Mouse (Mus musculus): ENCODE data around the gene Eps15.

Eps15 gene

GRCm38 (mm10) chr4:109279689-109280458 is at the start of gene Eps15:
TSS of gene Eps15 (plus strand) at chr4:109280268.
- DNase-seq, result peak; percentile 77

- DNase-seq, result no peak
Measured at GRCm38 (mm10) chr4:109234185-109234584, 45.9 kb upstream of the Eps15 start, which contains the start of gene Calr4. TSS of gene Calr4 (plus strand) at chr4:109234485.

GRCm38 (mm10) chr4:109234806-109235350 is 45.2 kb upstream of the Eps15 start:
- no peak for DNase-seq

- no peak for DNase-seq
Measured at GRCm38 (mm10) chr4:109236186-109236879, 43.7 kb upstream of the Eps15 start.

- DNase-seq, result no peak
Measured at GRCm38 (mm10) chr4:109238428-109239268, 41.4 kb upstream of the Eps15 start.

- DNase-seq, result no peak
Measured at GRCm38 (mm10) chr4:109241221-109241620, 38.8 kb upstream of the Eps15 start.

- DNase-seq, result no peak
Measured at GRCm38 (mm10) chr4:109241934-109242333, 38.1 kb upstream of the Eps15 start.

GRCm38 (mm10) chr4:109244506-109244905 is 35.6 kb upstream of the Eps15 start:
- no peak for DNase-seq

- no peak for DNase-seq
Measured at GRCm38 (mm10) chr4:109245016-109245620, 35.0 kb upstream of the Eps15 start.

GRCm38 (mm10) chr4:109251605-109252004 is 28.5 kb upstream of the Eps15 start:
- DNase-seq, result no peak

- no peak for DNase-seq
Measured at GRCm38 (mm10) chr4:109252199-109252598, 27.9 kb upstream of the Eps15 start.

GRCm38 (mm10) chr4:109253664-109254151 is 26.4 kb upstream of the Eps15 start:
- DNase-seq, result no peak

- DNase-seq, result no peak
Measured at GRCm38 (mm10) chr4:109254511-109254910, 25.6 kb upstream of the Eps15 start.

GRCm38 (mm10) chr4:109255321-109255720 is 24.7 kb upstream of the Eps15 start:
- DNase-seq, result no peak

GRCm38 (mm10) chr4:109255727-109256417 is 24.2 kb upstream of the Eps15 start:
- no peak for DNase-seq

GRCm38 (mm10) chr4:109256791-109257190 is 23.3 kb upstream of the Eps15 start:
- no peak for DNase-seq

- no peak for DNase-seq
Measured at GRCm38 (mm10) chr4:109257639-109258038, 22.4 kb upstream of the Eps15 start.

- no peak for DNase-seq
Measured at GRCm38 (mm10) chr4:109262068-109262467, 18.0 kb upstream of the Eps15 start.

GRCm38 (mm10) chr4:109266056-109266455 is 14.0 kb upstream of the Eps15 start:
- DNase-seq, result no peak

- no peak for DNase-seq
Measured at GRCm38 (mm10) chr4:109266744-109267143, 13.3 kb upstream of the Eps15 start.

- DNase-seq, result no peak
Measured at GRCm38 (mm10) chr4:109267452-109267851, 12.6 kb upstream of the Eps15 start.

- no peak for DNase-seq
Measured at GRCm38 (mm10) chr4:109268903-109269302, 11.2 kb upstream of the Eps15 start.

All from right cerebral cortex, postnatal 4 days (tissue).